Mouse (Mus musculus) olfactory bulb, adult 2 months (tissue): ENCODE results near the gene Arl8a. TPM values are rescaled to one million over a fixed set of nuclear protein-coding genes. Genes with fewer than 3 reads are reported as not detected.

Source experiments
- H3K27ac ChIP-seq: fragments of 200-500 bp; 2 replicates; pipeline ENCODE4 v1.5.1; 2012; ENCODE audit warnings: low read depth, low read length; ENCODE audit not compliant: insufficient read depth
- H3K4me1 ChIP-seq: fragments of 200-500 bp; 2 replicates; pipeline ENCODE4 v1.6.1; 2012; ENCODE audit warnings: low read length; ENCODE audit not compliant: control insufficient read depth, insufficient read depth
- H3K4me3 ChIP-seq: fragments of 200-500 bp; 2 replicates; pipeline ENCODE4 v1.5.1; 2012; ENCODE audit warnings: mild to moderate bottlenecking, low read depth, low read length, moderate library complexity; ENCODE audit not compliant: insufficient read depth
- CTCF ChIP-seq: fragments of 200-500 bp; IDR thresholded peaks from 2 replicates; pipeline ENCODE4 v1.5.1; 2012; ENCODE audit warnings: low read depth, mild to moderate bottlenecking, low read length, moderate library complexity; ENCODE audit not compliant: insufficient read depth
- POLR2A ChIP-seq: fragments of 200-500 bp; IDR thresholded peaks from 2 replicates; pipeline ENCODE4 v1.6.1; 2012; ENCODE audit warnings: mild to moderate bottlenecking, low read depth, low read length, moderate library complexity; ENCODE audit not compliant: insufficient read depth
- WGBS: fragments of 180-500 bp; shearing (Covaris S2); methylation state at CpG from one replicate; pipeline ENCODE4 v1.1.7; 2018; 5-methylcytosine and 5-hydroxymethylcytosine counted together
- polyA plus RNA-seq: library from polyadenylated mRNA; stranded (reverse); fragments of >200 nt; gene quantifications from 2 replicates; pipeline ENCODE4 v1.2.4, GENCODE M21; 2012; ENCODE audit warnings: low replicate concordance; ENCODE audit not compliant: missing spikeins, insufficient read depth, insufficient read length

The Arl8a gene
- polyA plus RNA-seq, 1 experiment: not detected

GRCm38 (mm10) chr1:135112661-135113060 is 34.0 kb upstream of the Arl8a start:
- TF ChIP-seq POLR2A (no peak), CTCF (peak; percentile 88)
- no peak overlapping the region for H3K4me3 ChIP-seq
- H3K27ac ChIP-seq: no peak overlapping the region
- WGBS: 11% methylated on average over 8 of the region's 8 CpGs
- peaks cover 11% of the 10 kb centered on the region for H3K4me1 ChIP-seq

- TF ChIP-seq CTCF: no peak
- peaks cover 37% of the 10 kb centered on the region for H3K4me1 ChIP-seq
- no peak overlapping the region for H3K4me3 ChIP-seq
- WGBS: 92% methylated on average over 8 of the region's 8 CpGs
- H3K27ac ChIP-seq: no peak overlapping the region
Measured at GRCm38 (mm10) chr1:135124573-135125363, 21.9 kb upstream of the Arl8a start.

GRCm38 (mm10) chr1:135125990-135126389 is 20.6 kb upstream of the Arl8a start:
- Histone ChIP-seq H3K4me1 (peaks cover 43% of the 10 kb centered on the region), H3K27ac (no peak overlapping the region), H3K4me3 (no peak overlapping the region)
- 52% methylated on average over 8 of the region's 8 CpGs for WGBS
- TF ChIP-seq CTCF: no peak

GRCm38 (mm10) chr1:135126443-135127027 is 20.1 kb upstream of the Arl8a start:
- no peak overlapping the region for H3K4me3 ChIP-seq
- H3K4me1 ChIP-seq: peaks cover 48% of the 10 kb centered on the region
- TF ChIP-seq POLR2A: no peak
- TF ChIP-seq CTCF: no peak
- 0 out of 2 replicates have a peak overlapping the region, but pooled peaks have one; percentile 12 for H3K27ac ChIP-seq
- WGBS: 39% methylated on average over 4 of the region's 4 CpGs

- TF ChIP-seq POLR2A: no peak
- TF ChIP-seq CTCF: no peak
- Histone ChIP-seq H3K4me3 (no peak overlapping the region), H3K27ac (no peak overlapping the region), H3K4me1 (peaks cover 60% of the 10 kb centered on the region)
- 58% methylated on average over 6 of the region's 6 CpGs for WGBS
Measured at GRCm38 (mm10) chr1:135128011-135128441, 18.6 kb upstream of the Arl8a start.

GRCm38 (mm10) chr1:135128986-135129385 is 17.6 kb upstream of the Arl8a start:
- peaks cover 63% of the 10 kb centered on the region for H3K4me1 ChIP-seq
- H3K27ac ChIP-seq: no peak overlapping the region
- H3K4me3 ChIP-seq: no peak overlapping the region
- WGBS: 37% methylated on average over 9 of the region's 9 CpGs
- TF ChIP-seq POLR2A (no peak), CTCF (no peak)

GRCm38 (mm10) chr1:135129543-135130183 is 17.0 kb upstream of the Arl8a start:
- WGBS: 82% methylated on average over 9 of the region's 9 CpGs
- Histone ChIP-seq H3K27ac (no peak overlapping the region), H3K4me3 (no peak overlapping the region), H3K4me1 (peaks cover 63% of the 10 kb centered on the region)
- TF ChIP-seq POLR2A (no peak), CTCF (no peak)

- no peak overlapping the region for H3K4me3 ChIP-seq
- no peak overlapping the region for H3K27ac ChIP-seq
- peaks cover 63% of the 10 kb centered on the region for H3K4me1 ChIP-seq
- TF ChIP-seq POLR2A: no peak
- no peak for TF ChIP-seq CTCF
- WGBS: 65% methylated on average over 2 of the region's 2 CpGs
Measured at GRCm38 (mm10) chr1:135130376-135131018, 16.1 kb upstream of the Arl8a start.

GRCm38 (mm10) chr1:135131034-135131433 is 15.6 kb upstream of the Arl8a start:
- Histone ChIP-seq H3K4me1 (peaks cover 59% of the 10 kb centered on the region), H3K4me3 (no peak overlapping the region), H3K27ac (no peak overlapping the region)
- 58% methylated on average over 6 of the region's 6 CpGs for WGBS
- TF ChIP-seq CTCF (no peak), POLR2A (no peak)
